Mouse (Mus musculus) spleen, adult 18-20 months (tissue): ENCODE data around the gene Wdr62.

ENCODE experiments used
- DNase-seq, 2 experiments: peaks; one replicate each; pipeline ENCODE4 v3.0.0; 2022; ENCODE audit warnings: mixed read lengths in 2 of 2

Gene Wdr62

GRCm38 (mm10) chr7:30300914-30301313 lies 20.7 kb upstream of the Wdr62 start:
- peak in 1 of 2 experiments; percentile 33 for DNase-seq

- no peak for DNase-seq
These were observed 17.0 kb upstream of the Wdr62 start for GRCm38 (mm10) chr7:30297266-30297665.

- DNase-seq = no peak
These were observed 16.6 kb upstream of the Wdr62 start for GRCm38 (mm10) chr7:30296816-30297215.

- no peak for DNase-seq
These were observed 14.9 kb upstream of the Wdr62 start for GRCm38 (mm10) chr7:30295103-30295502.

DNA sequence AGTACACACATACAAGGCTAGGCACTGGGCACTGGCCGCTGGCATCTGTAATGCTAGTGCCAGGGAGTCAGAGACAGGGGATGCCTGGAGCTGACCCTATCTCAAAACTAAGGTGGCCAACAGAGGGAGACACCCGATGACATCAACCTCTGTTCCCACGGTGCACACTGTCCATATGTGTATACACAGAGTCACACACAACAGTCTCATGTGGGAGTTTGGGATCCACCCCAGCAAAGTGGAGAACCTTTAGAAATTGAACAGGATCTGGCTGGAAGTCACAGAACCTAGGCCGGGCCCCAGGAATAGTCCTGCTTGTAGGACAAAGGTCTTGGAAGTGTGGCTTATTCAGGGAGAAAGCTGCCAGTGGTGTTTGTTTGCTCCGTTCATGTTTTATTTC lies 14.1 kb upstream of the Wdr62 start:
- no peak for DNase-seq

GRCm38 (mm10) chr7:30293795-30294194 lies 13.6 kb upstream of the Wdr62 start:
- DNase-seq = no peak

- peak in 1 of 2 experiments; percentile 20 for DNase-seq
These were observed 11.3 kb upstream of the Wdr62 start, which contains the start of gene Clip3 for GRCm38 (mm10) chr7:30291215-30292131. Gene Clip3, plus strand, starts transcription at chr7:30291728.

GRCm38 (mm10) chr7:30289714-30290399 lies 9.6 kb upstream of the Wdr62 start:
- no peak for DNase-seq

- DNase-seq = no peak
These were observed 9.0 kb upstream of the Wdr62 start for GRCm38 (mm10) chr7:30289071-30289713.

DNA sequence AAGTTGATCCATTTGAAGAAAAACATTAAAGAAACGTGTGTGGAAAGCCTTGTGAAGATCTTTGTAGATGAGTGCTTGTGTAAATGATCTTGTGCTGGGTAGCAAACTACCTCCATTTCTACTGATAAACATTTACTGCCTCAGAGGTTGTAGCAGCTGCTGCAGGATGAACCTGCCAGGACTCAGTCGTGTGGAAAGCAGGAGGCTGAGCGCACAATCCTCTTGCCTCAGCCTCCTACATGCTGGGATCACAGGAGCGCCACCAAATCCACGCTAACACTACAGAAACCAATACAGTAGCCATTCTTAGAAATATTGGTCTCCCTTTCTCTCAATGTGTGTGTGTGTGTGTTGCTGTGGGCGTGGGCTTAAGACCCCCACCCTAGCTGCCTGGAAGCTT lies 7.8 kb upstream of the Wdr62 start:
- no peak for DNase-seq

DNA sequence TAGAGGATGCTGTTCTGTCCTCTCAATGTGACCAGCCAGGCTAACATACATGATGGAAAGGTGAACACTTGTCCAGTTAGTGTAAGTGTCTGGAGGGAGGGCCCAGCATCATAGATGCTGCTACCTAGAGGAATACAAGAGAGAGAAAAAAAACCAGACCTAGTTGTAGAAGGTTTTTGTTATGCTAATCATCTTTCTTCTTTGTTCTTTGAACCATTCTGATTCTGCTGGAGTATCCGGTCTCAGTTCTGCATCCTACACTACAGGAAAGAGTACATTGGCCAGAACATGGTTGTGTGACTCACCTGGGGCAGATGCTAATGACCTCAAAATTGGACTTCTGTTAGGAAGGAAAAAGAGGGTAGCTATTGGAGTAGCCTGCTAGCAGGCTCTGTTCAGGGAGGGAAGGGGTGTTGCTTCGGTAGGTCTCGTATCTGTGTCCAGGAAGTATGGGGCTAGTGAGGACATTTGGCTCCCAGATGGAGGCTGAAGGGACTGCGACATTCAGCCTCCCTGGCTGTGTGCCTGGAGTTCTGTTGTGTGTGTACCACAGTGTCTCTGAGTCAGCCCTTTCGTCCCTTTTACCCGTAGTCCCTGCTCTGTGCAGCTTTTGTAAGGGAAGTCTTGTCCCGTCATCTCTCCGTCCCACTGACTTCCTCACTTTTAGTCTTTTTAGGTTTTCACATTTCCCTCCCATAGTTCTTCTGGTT lies 6.6 kb upstream of the Wdr62 start:
- DNase-seq = no peak

- DNase-seq = no peak
These were observed 2.5 kb upstream of the Wdr62 start for GRCm38 (mm10) chr7:30282740-30283139.

- DNase-seq = no peak
These were observed 1.3 kb upstream of the Wdr62 start for GRCm38 (mm10) chr7:30281522-30281921.

DNA sequence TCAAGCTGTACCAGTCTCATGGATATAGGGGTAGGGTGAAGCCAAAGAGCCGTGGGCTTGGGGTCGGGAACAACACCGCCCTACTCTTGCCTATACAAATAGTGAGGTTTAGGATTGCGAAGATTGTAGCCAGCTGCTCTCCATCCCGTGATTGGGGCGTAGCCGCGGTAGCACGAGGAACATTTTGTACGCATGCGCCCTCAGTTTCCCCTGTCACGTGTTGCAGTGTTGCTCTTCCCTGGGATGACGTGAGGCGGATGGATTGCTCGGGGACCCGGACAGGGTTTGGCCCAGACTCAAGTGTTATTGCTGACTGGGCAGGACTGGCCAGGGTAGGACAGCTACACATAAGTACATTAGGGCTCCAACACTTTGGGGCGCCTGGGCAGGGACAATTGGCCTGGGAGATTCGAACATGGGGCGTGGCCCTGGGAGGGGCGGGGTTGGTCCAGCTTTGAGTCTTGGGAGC lies 485 bp upstream of the Wdr62 start:
- DNase-seq = peak; percentile 67 to 76

- DNase-seq = no peak
These were observed 683 bp downstream of the Wdr62 start for GRCm38 (mm10) chr7:30279536-30279935.

DNA sequence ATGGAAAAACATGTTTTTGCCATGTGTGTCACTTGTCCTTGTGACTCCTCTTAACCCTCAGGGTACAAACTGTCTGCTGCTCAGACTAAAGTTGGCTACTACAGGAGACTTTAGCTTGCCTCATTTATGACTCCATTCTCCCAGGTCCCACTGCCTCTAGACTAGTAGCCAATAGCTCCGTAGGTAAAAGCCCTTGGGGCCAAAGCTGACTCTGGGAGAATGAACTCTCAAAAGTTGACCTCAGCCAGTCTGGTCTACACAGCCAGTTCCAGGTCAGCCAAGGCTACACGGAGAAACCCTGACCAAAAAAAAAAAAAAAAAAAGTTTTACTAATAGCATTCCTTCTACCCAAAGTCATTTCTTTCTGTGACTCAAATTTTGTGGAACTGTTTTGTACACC lies 1.3 kb downstream of the Wdr62 start:
- no peak for DNase-seq

DNA sequence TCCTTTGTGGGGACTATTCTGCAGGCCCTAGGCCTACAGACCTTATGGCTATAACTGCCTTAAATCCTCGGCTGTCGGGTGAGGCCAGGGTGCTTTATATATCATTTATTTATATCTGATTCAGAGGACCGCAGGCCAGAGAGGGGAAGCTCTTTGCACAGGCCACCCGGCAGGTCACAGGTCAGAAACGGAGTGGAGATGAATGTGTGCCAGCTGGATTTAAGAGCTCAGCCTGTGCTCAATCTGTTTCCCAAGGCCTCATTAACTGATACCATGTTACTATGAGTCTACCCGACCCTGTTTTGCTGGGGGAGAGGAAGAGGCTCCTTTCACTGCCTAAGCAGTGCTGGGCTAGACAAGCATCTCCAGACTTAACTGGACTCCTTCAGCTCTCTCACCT lies 5.8 kb downstream of the Wdr62 start:
- DNase-seq = no peak

GRCm38 (mm10) chr7:30269641-30270040 lies 10.6 kb downstream of the Wdr62 start:
- no peak for DNase-seq

DNA sequence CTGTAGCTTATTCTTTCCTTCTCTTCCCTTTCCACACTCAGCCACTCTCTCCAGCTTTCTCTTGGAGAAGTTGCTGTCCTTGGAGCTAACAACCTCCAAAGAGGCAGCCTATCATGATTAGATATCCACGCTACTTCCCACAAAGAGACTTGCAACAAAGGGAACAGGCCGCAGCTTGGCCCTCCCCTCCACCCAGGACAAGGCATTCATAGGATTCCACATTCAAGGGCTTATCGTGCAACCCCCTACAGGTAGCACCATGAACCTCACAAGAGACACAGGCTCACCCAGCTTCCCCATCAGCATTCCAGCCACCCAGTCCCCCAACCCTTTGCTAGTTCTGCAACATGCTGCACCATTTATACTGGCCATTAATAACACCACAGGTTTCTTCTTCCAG lies 13.4 kb downstream of the Wdr62 start:
- DNase-seq = no peak

DNA sequence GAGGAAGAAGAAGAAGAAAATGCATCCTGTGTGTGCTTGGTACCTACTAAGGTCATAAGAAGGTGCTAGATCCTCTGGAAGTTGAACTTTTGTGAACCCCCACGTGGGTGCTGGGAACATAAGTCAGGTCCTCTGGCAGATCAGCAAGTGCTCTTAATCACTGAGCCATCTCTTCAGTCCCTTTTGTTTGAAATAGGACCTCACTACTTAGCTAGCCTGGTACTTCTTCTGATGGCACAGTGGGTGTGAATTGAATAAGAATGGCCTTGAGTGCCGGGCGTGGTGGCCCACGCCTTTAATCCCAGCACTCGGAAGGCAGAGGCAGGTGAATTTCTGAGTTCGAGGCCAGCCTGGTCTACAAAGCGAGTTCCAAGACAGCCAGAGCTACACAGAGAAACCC lies 14.3 kb downstream of the Wdr62 start:
- DNase-seq = no peak

- DNase-seq = no peak
These were observed 14.7 kb downstream of the Wdr62 start for GRCm38 (mm10) chr7:30265531-30265930.

GRCm38 (mm10) chr7:30265041-30265440 lies 15.2 kb downstream of the Wdr62 start:
- DNase-seq = no peak
